Mouse (Mus musculus) testis, adult 2 months (tissue): ENCODE data around the gene Cox7a2. TPM values are rescaled to one million over a fixed set of nuclear protein-coding genes. Genes with fewer than 3 reads are reported as not detected.
A peak's percentile ranks its signal among the peaks of the same experiment; 100 is the strongest.

Experiments
- H3K27ac ChIP-seq: fragments of 200-500 bp; 2 replicates; pipeline ENCODE4 v1.5.1; 2012; ENCODE audit warnings: low read depth, low read length; ENCODE audit not compliant: control insufficient read depth, insufficient read depth
- H3K27me3 ChIP-seq: fragments of 200-500 bp; 2 replicates; pipeline ENCODE4 v1.6.1; 2012; ENCODE audit warnings: mild to moderate bottlenecking, low read length, moderate library complexity; ENCODE audit not compliant: control insufficient read depth, insufficient read depth
- H3K36me3 ChIP-seq: fragments of 200-500 bp; 2 replicates; pipeline ENCODE4 v1.6.1; 2012; ENCODE audit warnings: mild to moderate bottlenecking, low read length; ENCODE audit not compliant: control insufficient read depth, insufficient read depth
- H3K4me1 ChIP-seq: fragments of 200-500 bp; 2 replicates; pipeline ENCODE4 v1.6.1; 2012; ENCODE audit warnings: low read length; ENCODE audit not compliant: control insufficient read depth, insufficient read depth
- H3K4me3 ChIP-seq: fragments of 200-500 bp; 2 replicates; pipeline ENCODE4 v1.5.1; 2012; ENCODE audit warnings: low read depth, mild to moderate bottlenecking, low read length, moderate library complexity, mixed read lengths; ENCODE audit not compliant: control insufficient read depth
- CTCF ChIP-seq: fragments of 200-500 bp; IDR thresholded peaks from 2 replicates; pipeline ENCODE4 v1.5.1; 2012; ENCODE audit warnings: low read depth, mild to moderate bottlenecking, inconsistent platforms, low read length, moderate library complexity; ENCODE audit not compliant: control insufficient read depth, insufficient read depth, insufficient replicate concordance
- POLR2A ChIP-seq: fragments of 200-500 bp; IDR thresholded peaks from 2 replicates; pipeline ENCODE4 v1.6.1; 2012; ENCODE audit warnings: low read depth, mild to moderate bottlenecking, inconsistent platforms, low read length, moderate library complexity; ENCODE audit not compliant: control insufficient read depth
- polyA plus RNA-seq: library from polyadenylated mRNA; depleted of rRNA; stranded (reverse); fragments of >200 nt; gene quantifications from 2 replicates; pipeline ENCODE4 v1.2.3, GENCODE M21; 2012

Cox7a2 gene
- polyA plus RNA-seq, 1 experiment: 612 TPM

DNA sequence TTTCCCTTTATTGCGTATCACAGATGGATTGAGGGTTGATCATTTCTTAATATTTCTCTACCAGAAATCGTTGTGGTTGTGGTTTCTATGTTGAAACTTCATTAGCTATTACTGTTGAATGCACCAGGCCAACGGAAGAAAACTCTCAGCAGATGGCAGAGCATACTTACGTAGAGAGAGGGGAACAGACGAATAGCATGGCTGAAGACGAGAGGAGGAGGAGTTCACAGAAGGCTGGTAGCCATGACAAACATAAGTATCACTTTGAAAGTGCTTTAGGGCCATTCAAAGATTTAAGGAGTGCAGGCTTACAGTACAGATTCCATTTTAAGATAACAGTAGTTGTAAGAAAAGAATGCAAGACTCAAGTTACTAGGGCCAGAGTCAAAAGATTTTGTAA, 2.8 kb upstream of the Cox7a2 start:
- TF ChIP-seq CTCF (no peak), POLR2A (no peak)
- no peak overlapping the region for H3K27ac ChIP-seq
- H3K4me1 ChIP-seq: no peaks in the 10 kb centered on the region
- H3K27me3 ChIP-seq: no peaks in the 10 kb centered on the region
- H3K4me3 ChIP-seq: no peak overlapping the region
- no peaks in the 10 kb centered on the region for H3K36me3 ChIP-seq

- H3K36me3 ChIP-seq: no peaks in the 10 kb centered on the region
- no peaks in the 10 kb centered on the region for H3K27me3 ChIP-seq
- peak overlapping the region; percentile 100 for H3K4me3 ChIP-seq
- peak overlapping the region; percentile 99 for H3K27ac ChIP-seq
- no peak for TF ChIP-seq POLR2A
- no peak for TF ChIP-seq CTCF
- H3K4me1 ChIP-seq: no peaks in the 10 kb centered on the region
Measured at GRCm38 (mm10) chr9:79760076-79760475, 398 bp upstream of the Cox7a2 start.

DNA sequence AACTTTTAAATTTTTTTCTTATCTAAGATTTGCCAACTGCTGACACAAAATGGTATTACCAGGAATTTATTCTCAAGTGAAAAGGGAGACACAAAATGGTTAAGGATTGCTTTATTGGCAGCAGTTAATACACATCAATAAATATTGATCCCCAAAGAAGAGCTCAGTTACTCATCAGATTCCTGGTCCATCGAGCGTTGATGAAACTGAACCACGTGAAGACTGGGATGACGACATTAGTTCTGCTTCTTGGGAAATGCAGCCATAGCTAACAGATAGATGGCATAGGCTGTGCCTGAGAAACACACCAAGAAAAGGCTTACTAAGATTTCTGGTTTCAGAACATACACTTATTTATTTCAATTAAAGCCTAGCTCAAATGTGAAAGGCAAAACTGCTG, 4.4 kb downstream of the Cox7a2 start:
- Histone ChIP-seq H3K27ac (no peak overlapping the region), H3K27me3 (no peaks in the 10 kb centered on the region), H3K36me3 (no peaks in the 10 kb centered on the region), H3K4me3 (no peak overlapping the region), H3K4me1 (no peaks in the 10 kb centered on the region)
- no peak for TF ChIP-seq POLR2A
- TF ChIP-seq CTCF: no peak

DNA sequence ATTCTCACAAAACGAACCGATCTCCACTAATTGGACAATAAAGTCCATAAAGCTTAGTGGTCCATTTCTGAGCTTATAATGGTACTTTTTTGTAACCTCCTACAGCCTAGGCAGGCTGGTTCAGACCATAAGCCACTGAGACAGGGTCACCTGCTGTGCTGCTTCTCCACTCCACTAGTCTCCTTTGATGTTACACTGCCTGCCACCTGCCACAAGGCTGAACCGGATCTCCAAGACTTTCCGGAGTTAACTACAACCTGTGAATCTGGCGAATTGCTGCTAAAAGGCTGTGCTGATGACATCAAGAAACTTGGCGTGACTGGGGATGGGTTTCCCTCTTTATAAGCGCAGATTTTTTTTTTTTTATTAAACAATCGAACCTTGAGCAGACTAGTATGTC, 7.8 kb downstream of the Cox7a2 start:
- Histone ChIP-seq H3K27me3 (no peaks in the 10 kb centered on the region), H3K4me1 (no peaks in the 10 kb centered on the region), H3K4me3 (no peak overlapping the region), H3K27ac (no peak overlapping the region), H3K36me3 (no peaks in the 10 kb centered on the region)
- TF ChIP-seq POLR2A (no peak), CTCF (no peak)

DNA sequence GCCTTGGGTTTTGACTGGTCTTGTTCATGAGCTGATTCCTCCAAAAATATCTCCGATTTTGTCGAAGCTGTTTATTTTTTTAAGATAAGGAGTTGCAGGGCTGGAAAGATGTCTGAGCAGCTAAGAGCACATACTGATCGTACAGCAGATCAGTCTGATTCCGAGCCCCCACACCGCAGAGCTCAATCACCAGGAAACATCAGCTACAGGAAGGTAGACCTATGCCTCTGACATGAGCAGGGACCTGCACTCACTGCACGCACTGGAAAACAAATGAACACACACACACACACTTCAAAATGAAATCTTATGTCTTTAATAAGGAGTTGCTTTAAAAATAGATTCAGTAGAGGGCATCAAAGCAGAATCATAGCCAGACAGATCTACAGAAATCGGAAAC, 9.0 kb downstream of the Cox7a2 start:
- H3K36me3 ChIP-seq: no peaks in the 10 kb centered on the region
- no peaks in the 10 kb centered on the region for H3K27me3 ChIP-seq
- TF ChIP-seq POLR2A (no peak), CTCF (no peak)
- no peak overlapping the region for H3K4me3 ChIP-seq
- H3K4me1 ChIP-seq: no peaks in the 10 kb centered on the region; the same call in 1 of the 2 replicates
- H3K27ac ChIP-seq: no peak overlapping the region

DNA sequence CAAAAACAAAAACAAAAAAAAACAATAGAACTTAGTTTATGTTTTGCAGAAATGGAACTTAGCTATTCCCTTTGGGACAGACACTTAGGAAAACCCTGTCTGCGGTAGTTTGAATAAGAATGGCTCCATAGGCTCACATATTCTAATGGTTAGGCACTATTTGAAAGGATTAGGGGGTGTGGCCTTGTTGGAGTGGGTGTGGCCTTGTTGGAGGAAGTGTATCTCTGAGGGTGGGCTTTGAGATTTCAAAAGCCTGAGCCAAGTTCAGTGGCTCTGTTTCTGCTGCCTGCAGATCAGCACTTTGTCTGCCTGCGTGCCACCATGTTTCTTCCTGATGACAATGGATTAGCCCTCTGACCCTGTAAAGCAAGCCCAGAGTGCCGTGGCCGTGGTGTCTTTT, 14.6 kb downstream of the Cox7a2 start:
- Histone ChIP-seq H3K27ac (no peak overlapping the region), H3K4me1 (peaks cover 4% of the 10 kb centered on the region), H3K4me3 (no peak overlapping the region; the same call in 1 of the 2 replicates), H3K27me3 (no peaks in the 10 kb centered on the region), H3K36me3 (no peaks in the 10 kb centered on the region)
- TF ChIP-seq CTCF (no peak), POLR2A (no peak)

GRCm38 (mm10) chr9:79735608-79736007, 24.1 kb downstream of the Cox7a2 start:
- Histone ChIP-seq H3K36me3 (no peaks in the 10 kb centered on the region), H3K27ac (no peak overlapping the region), H3K4me3 (no peak overlapping the region), H3K4me1 (no peaks in the 10 kb centered on the region), H3K27me3 (no peaks in the 10 kb centered on the region)
- no peak for TF ChIP-seq CTCF
- TF ChIP-seq POLR2A: no peak

DNA sequence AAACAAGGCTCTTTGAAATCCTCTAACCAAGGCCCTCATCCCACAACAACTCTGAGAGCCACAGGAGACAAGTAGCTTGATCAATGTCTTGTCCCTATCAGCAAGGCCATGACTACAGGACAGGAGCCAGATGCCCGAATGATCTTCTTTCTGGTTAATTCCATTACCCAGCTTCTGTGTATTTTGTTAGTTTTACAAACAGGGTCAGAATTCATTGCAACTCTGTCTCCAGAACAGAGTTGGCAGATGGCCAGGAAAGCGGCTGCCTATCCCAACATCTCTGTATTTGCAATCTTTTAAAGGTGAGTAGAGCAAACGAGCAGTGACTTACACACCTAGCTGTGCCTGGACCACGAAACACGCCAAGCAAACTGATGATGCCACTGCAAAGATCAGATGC, 29.4 kb downstream of the Cox7a2 start:
- H3K27ac ChIP-seq: no peak overlapping the region
- H3K4me3 ChIP-seq: no peak overlapping the region
- TF ChIP-seq POLR2A (no peak), CTCF (no peak)
- no peaks in the 10 kb centered on the region for H3K4me1 ChIP-seq
- H3K36me3 ChIP-seq: no peaks in the 10 kb centered on the region
- no peaks in the 10 kb centered on the region for H3K27me3 ChIP-seq
